Mouse (Mus musculus): ENCODE data around the gene Sgsm1.

DNA sequence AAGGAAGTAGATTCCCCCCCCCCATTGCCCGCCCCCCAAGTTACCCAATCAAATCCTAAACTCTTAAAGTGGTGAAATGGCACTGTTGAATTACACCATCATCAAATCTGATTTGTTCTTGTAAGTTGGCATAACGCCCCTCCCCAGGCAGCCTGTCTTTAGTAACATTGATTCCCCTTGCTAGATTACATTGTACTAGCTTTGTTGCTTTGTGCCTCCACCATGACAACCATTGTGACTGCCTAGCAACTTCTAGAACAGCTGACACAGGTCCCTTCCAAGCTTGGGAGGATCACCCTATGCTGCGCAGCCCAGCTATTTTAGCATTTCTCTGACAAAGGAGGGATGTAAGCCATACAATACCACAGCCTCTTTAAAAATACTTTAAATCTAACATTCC lies 41.2 kb upstream of the Sgsm1 start:
- TF ChIP-seq POLR2A (IDR thresholded peaks at IDR 0.05; ENCODE audit: borderline replicate concordance, low read depth, low read length) (no peak), CTCF (IDR thresholded peaks at IDR 0.05; ENCODE audit: low read depth, low read length) (no peak)
